Mouse (Mus musculus) neural tube, embryonic 14.5 days (tissue): ENCODE measurements at regions not wholly inside any gene's neighbourhood (a gene's known extent, or its start where the extent isn't known, plus 50 kb on each side); places are given as distances from the start of the nearest gene placed in this dataset.

Experiments
- ATAC-seq: fragments of 200-750 bp; cut with Nextera tagmentation; 2 replicates; pipeline ENCODE4 v1.8.0; 2017; ENCODE audit warnings: low read depth, mild to moderate bottlenecking, moderate TSS enrichment, moderate library complexity
- H3K27ac ChIP-seq: fragments of 300-500 bp; sonication (generic); 2 replicates; pipeline ENCODE4 v1.5.1; 2014; ENCODE audit warnings: low read depth, mild to moderate bottlenecking, control low read depth, low read length, moderate library complexity, mixed read lengths
- H3K27me3 ChIP-seq: fragments of 300-500 bp; sonication (generic); 2 replicates; pipeline ENCODE4 v1.6.1; 2014; ENCODE audit warnings: low read length; ENCODE audit not compliant: control insufficient read depth, insufficient read depth
- H3K36me3 ChIP-seq: fragments of 300-500 bp; sonication (generic); 2 replicates; pipeline ENCODE4 v1.6.1; 2014; ENCODE audit warnings: low read length, mixed read lengths; ENCODE audit not compliant: control insufficient read depth, insufficient read depth
- H3K4me1 ChIP-seq: fragments of 300-500 bp; sonication (generic); 2 replicates; pipeline ENCODE4 v1.6.1; 2014; ENCODE audit warnings: low read length; ENCODE audit not compliant: control insufficient read depth, insufficient read depth
- H3K4me2 ChIP-seq: fragments of 300-500 bp; sonication (generic); 2 replicates; pipeline ENCODE4 v1.6.1; 2014; ENCODE audit warnings: mild to moderate bottlenecking, low read depth, low read length, control low read depth
- H3K4me3 ChIP-seq: fragments of 300-500 bp; sonication (generic); 2 replicates; pipeline ENCODE4 v1.5.1; 2014; ENCODE audit warnings: low read depth, low read length, control low read depth, mixed read lengths
- H3K9ac ChIP-seq: fragments of 300-500 bp; sonication (generic); replicated peaks from 2 replicates; pipeline ENCODE4 v1.6.1; 2014; ENCODE audit warnings: low read depth, mild to moderate bottlenecking, control low read depth, low read length, mixed read lengths
- H3K9me3 ChIP-seq: fragments of 300-500 bp; sonication (generic); 2 replicates; pipeline ENCODE4 v1.6.1; 2016; ENCODE audit warnings: low read length; ENCODE audit not compliant: control insufficient read depth
- WGBS: fragments of 180-500 bp; shearing (Covaris S2); extraction: QIAGEN DNeasy Blood & Tissue Kit; methylation state at CpG from one replicate; pipeline ENCODE4 v1.1.7; 2014; 5-methylcytosine and 5-hydroxymethylcytosine counted together

DNA sequence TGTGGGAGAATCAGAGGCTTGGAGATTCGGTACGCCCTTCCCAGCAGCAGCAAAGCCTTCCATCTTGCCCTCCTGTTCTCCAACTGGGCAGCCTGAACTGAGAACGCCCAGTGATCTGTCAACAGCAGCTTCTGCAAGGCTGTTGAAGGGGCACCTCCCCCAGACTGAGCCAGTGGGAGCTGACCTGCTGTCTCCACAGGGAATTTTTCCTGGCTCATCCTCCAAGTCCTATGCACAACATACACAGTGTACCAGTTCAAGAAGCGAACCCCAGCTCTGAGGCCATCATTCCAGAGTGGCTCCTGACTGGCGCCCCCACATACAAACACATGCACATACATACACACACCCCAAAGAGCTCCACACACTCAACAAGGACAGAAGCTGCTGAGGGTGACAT is 126.0 kb upstream of the Far2 start:
- H3K36me3 ChIP-seq, result no peaks in the 10 kb centered on the region
- H3K27me3 ChIP-seq, result no peaks in the 10 kb centered on the region
- H3K4me2 ChIP-seq, result no peak overlapping the region
- no peak overlapping the region for H3K9ac ChIP-seq
- no peaks in the 10 kb centered on the region for H3K9me3 ChIP-seq
- 82% methylated on average over 5 of the region's 5 CpGs for WGBS
- H3K27ac ChIP-seq, result no peak overlapping the region
- no peak for ATAC-seq
- no peaks in the 10 kb centered on the region for H3K4me1 ChIP-seq
- H3K4me3 ChIP-seq, result no peak overlapping the region

DNA sequence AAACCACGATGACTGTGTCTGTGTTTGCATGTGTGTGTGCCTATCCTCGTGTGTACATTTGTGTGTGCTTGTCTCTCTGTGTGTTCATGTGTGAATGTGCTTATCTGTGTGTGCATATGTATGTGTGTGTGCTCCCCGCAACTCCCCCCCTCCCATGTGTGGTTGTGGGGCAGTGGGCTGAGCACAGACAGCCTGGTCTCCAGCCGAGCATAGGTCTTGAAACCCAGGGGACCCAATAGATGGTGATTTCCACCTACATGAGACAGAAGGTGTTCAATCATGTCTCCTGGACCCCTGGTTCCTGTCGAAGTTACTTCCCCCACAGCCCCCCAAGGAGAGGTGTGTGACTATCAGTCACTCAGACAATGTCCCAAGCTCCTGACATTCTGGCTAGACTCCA is 124.6 kb upstream of the Far2 start:
- Histone ChIP-seq H3K9ac (no peak overlapping the region), H3K9me3 (no peaks in the 10 kb centered on the region), H3K4me2 (no peak overlapping the region), H3K27me3 (no peaks in the 10 kb centered on the region), H3K4me1 (no peaks in the 10 kb centered on the region), H3K4me3 (no peak overlapping the region), H3K27ac (no peak overlapping the region), H3K36me3 (no peaks in the 10 kb centered on the region)
- WGBS, result 74% methylated on average over 5 of the region's 5 CpGs
- ATAC-seq, result no peak

DNA sequence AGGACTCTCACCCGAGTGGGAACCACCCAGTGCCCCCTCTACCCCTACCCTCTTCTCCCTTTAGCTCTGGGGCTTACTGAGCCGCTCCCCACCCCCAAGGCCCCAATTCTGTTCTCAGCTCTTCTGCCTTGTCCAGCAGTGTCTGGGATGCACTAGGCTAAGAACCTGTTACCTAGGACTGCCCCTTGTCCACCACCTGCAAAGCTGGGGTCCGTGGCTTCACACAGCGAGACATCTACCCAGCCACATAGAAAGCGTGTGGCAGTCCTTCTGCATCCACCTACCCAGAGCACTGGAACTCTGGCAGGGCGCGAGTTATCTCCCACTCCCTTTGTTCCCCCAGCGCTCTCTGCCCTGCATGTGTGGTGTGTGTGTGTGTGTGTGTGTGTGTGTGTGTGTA is 123.8 kb upstream of the Far2 start:
- Histone ChIP-seq H3K4me2 (no peak overlapping the region), H3K36me3 (no peaks in the 10 kb centered on the region), H3K4me1 (no peaks in the 10 kb centered on the region), H3K27ac (no peak overlapping the region), H3K9ac (no peak overlapping the region), H3K9me3 (no peaks in the 10 kb centered on the region), H3K27me3 (no peaks in the 10 kb centered on the region), H3K4me3 (no peak overlapping the region)
- 96% methylated on average over 8 of the region's 8 CpGs for WGBS
- ATAC-seq, result no peak

DNA sequence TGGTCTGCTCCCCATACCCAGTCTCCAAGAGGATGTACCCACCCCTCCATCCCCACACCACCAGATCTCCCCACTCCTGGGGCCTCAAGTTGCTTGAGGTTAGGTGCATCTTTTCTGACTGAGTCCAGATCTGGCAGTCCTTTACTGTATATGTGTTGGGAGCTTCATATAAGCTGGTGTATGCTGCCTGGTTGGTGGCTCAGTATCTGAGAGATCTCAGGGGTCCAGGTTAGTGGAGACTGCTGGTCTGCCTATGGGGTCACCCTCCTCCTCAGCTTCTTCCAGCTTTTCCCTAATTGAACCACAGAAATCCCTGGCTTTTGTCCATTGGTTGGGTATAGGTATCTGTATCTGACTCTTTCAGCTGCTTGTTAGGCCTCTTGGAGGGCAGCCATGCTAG is 118.1 kb upstream of the Far2 start:
- Histone ChIP-seq H3K9me3 (no peaks in the 10 kb centered on the region), H3K4me2 (no peak overlapping the region), H3K4me1 (no peaks in the 10 kb centered on the region), H3K36me3 (no peaks in the 10 kb centered on the region), H3K9ac (no peak overlapping the region), H3K27me3 (no peaks in the 10 kb centered on the region), H3K4me3 (no peak overlapping the region), H3K27ac (no peak overlapping the region)
- ATAC-seq, result no peak

DNA sequence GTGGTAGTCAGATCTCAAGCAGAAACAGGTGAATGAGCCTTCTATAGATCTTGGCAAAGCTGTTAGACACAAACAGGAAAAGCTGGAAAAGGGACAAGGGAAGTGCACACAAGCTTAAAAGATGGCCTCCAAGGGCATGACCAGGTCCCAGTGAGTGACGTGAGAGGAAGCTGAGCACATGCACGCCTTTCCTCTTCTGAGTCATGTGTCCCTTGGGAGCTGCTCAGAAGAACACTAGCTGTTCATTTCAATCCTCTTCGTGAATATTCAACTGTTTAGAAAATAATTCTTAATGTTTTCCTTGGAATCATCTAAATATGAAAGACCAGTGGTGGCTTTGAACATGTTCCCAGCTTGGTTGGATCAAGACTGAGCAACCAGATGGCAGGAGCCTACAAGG is 103.0 kb upstream of the Far2 start:
- no peak overlapping the region for H3K27ac ChIP-seq
- ATAC-seq, result no peak
- no peak overlapping the region for H3K4me2 ChIP-seq
- 75% methylated on average over 3 of the region's 3 CpGs for WGBS
- no peak overlapping the region for H3K4me3 ChIP-seq
- no peaks in the 10 kb centered on the region for H3K36me3 ChIP-seq
- no peaks in the 10 kb centered on the region for H3K9me3 ChIP-seq
- no peaks in the 10 kb centered on the region for H3K4me1 ChIP-seq
- H3K27me3 ChIP-seq, result no peaks in the 10 kb centered on the region
- no peak overlapping the region for H3K9ac ChIP-seq

DNA sequence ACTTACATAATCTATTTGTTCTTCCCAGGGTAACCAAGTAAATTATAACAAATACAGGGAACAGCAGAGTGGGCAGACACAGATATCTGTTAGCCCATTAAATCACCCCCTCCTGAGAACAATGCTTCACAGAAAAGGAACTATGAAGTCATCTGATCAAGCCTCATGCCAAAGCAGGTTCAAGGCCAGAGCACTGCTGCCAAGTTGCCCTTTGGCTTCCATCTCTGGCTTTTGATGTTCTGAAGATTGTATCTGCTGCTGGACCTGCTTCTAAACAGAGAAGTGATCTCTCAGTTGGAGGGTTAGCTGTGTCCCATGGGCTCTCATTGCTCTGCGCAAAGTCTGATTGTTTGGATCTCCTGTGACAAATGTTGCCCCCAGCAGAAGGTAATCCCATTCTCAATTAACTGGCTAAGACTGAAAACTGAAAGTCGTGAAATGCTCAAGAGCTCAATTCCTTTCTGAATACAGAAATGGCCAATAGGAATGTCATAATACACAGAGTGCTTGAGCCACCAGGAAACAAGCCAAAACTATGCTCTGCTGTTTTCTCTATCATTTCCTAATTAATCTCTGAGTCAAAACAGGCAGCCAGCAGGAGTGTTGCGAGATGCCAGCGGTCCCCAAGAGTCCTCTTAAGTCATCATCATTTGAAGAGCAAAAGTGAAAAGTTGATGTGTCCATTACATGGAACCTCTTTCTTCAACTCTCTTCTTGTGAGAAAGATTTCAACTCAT is 102.0 kb upstream of the Far2 start:
- H3K27ac ChIP-seq, result no peak overlapping the region
- no peak overlapping the region for H3K4me2 ChIP-seq
- no peak for ATAC-seq
- H3K9ac ChIP-seq, result no peak overlapping the region
- H3K4me1 ChIP-seq, result no peaks in the 10 kb centered on the region
- no peaks in the 10 kb centered on the region for H3K36me3 ChIP-seq
- H3K27me3 ChIP-seq, result no peaks in the 10 kb centered on the region
- WGBS, result 83% methylated on average over 4 of the region's 4 CpGs
- H3K9me3 ChIP-seq, result no peaks in the 10 kb centered on the region
- no peak overlapping the region for H3K4me3 ChIP-seq

DNA sequence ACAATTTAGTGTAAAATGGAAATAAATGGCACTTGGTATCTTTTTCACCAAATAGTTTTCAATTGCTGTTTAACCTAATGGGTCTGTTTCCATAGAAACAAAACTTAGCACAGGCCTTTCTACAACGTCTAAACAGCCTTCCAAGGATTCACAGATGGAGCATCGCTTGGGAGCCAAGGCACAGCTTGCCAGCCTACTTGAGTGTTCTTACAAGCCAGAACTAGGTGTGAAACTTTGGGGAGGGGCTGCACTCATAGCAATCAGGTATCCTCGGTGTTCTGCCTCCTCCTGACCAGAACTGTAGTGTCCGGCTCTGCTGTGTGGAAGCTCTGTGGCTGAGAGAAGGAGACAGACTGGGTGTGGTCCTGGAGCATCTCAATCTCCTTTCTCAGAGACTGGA is 99.1 kb upstream of the Far2 start:
- no peak overlapping the region for H3K4me2 ChIP-seq
- no peak overlapping the region for H3K27ac ChIP-seq
- no peak overlapping the region for H3K9ac ChIP-seq
- H3K9me3 ChIP-seq, result no peaks in the 10 kb centered on the region
- no peak overlapping the region for H3K4me3 ChIP-seq
- no peaks in the 10 kb centered on the region for H3K36me3 ChIP-seq
- H3K27me3 ChIP-seq, result no peaks in the 10 kb centered on the region
- ATAC-seq, result no peak
- 84% methylated on average over 4 of the region's 4 CpGs for WGBS
- no peaks in the 10 kb centered on the region for H3K4me1 ChIP-seq

DNA sequence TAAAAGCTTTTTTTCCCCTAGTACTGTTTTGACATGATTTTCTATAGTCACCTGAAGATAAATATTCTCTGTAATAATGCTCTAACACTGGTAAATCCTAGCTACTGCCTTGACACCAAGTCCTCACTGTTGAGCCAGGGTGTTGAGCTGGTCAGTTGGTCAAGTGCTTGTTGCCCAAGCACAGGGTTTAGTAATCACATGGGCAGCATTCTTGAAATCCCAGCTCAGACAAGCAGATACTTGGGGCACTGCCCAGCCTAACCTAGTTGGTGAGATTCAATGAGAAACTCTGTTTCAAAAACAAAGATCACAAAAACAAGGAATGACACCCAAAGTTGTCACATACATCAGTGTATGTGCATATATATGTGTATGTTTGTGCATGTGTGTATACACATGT is 95.4 kb upstream of the Far2 start:
- no peak overlapping the region for H3K4me2 ChIP-seq

DNA sequence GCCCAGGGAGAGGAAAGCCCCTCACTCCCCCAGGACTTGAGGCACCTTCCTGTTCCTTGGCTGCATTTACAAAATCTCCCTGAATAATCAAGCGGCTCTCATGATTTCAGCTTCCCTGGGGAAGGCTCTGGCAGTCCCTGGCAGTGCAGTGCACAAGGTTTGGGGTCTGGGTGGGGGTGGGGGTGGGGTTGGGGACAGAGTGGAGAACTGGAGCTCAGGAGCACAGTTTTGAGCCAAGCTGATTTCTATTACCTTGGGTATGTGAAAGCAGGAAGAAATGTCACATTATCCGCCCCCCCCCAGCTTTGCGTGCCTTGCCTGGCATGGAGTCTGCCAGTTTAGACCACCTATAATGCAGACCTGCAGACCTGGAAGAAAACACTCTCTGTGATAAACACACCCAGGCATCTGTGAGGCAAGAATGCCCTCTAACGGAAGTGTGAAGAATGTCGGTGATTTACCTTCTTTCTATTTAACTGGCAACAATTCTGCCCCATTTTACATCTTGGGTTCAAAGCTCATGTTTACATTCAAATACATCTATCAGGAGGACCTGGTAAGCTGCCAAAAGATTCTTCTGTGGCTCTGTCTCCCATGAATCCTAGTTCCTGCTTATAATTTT is 93.9 kb upstream of the Far2 start:
- Histone ChIP-seq H3K27me3 (no peaks in the 10 kb centered on the region), H3K36me3 (no peaks in the 10 kb centered on the region), H3K4me1 (no peaks in the 10 kb centered on the region), H3K9ac (no peak overlapping the region), H3K9me3 (no peaks in the 10 kb centered on the region), H3K4me2 (no peak overlapping the region), H3K27ac (no peak overlapping the region), H3K4me3 (no peak overlapping the region)
- 52% methylated on average over 5 of the region's 5 CpGs for WGBS
- ATAC-seq, result peak; percentile 74

More for the DNA sequence above, 95.4 kb upstream of the Far2 start:
- H3K9me3 ChIP-seq, result no peaks in the 10 kb centered on the region
- H3K9ac ChIP-seq, result no peak overlapping the region
- no peaks in the 10 kb centered on the region for H3K27me3 ChIP-seq
- ATAC-seq, result no peak
- H3K4me1 ChIP-seq, result no peaks in the 10 kb centered on the region
- no peak overlapping the region for H3K4me3 ChIP-seq
- H3K27ac ChIP-seq, result no peak overlapping the region
- no peaks in the 10 kb centered on the region for H3K36me3 ChIP-seq
